Comparison of ENCODE assay signal across 24 mouse cellular contexts in the genomic region with DNA sequence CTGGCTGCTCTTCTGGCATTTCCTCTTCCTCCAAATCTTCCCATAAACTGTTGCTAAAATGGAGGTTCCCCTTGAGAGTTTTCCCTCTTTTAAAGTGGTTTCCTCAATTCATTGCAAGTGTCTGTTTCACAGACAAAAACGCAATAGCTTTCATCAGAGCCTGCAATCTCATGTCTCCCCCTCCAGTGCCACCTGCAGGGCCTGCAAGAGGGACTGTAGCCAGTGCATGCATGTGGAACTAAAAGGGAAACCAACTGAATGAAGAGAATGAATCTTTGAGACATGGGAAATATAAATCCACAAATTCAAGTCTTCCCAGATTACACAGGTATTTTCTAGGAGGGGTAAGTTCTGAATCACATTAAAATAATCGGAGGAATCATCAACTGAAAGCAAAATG.
"Had no signal": no experiment of that assay in that cellular context is flagged by ENCODE, and none has a peak within 500 bp of the region (broad histone marks: within the 10 kb centered on the region; RNA-seq: fewer than 3 reads in every experiment).

No protein-coding gene starts in this region.

- H3K9me3 ChIP-seq: heart, embryonic 13.5 days; heart, embryonic 15.5 days; hindbrain, embryonic 13.5 days; hindbrain, embryonic 15.5 days; limb, embryonic 13.5 days; limb, embryonic 15.5 days; liver, embryonic 12.5 days had no signal

- H3K4me1 ChIP-seq: heart, embryonic 13.5 days; heart, embryonic 15.5 days; hindbrain, embryonic 13.5 days; hindbrain, embryonic 15.5 days; limb, embryonic 13.5 days; limb, embryonic 15.5 days; liver, embryonic 12.5 days had no signal

- DNase-seq: gastrocnemius, postnatal 14 days; gastrocnemius, postnatal 36 days; heart, adult 11 months; heart, adult 2 months; heart, postnatal 14 days; heart, postnatal 36 days; kidney, adult 11 months; kidney, adult 2 months; kidney, adult 9 months; kidney, postnatal 10 days; kidney, postnatal 25 days; kidney, postnatal 4 days had no signal

- H3K36me3 ChIP-seq: heart, embryonic 13.5 days; heart, embryonic 15.5 days; hindbrain, embryonic 13.5 days; hindbrain, embryonic 15.5 days; limb, embryonic 13.5 days; limb, embryonic 15.5 days; liver, embryonic 12.5 days had no signal

- H3K27me3 ChIP-seq: heart, embryonic 13.5 days; heart, embryonic 15.5 days; hindbrain, embryonic 13.5 days; hindbrain, embryonic 15.5 days; limb, embryonic 13.5 days; limb, embryonic 15.5 days; liver, embryonic 12.5 days had no signal

- H3K4me3 ChIP-seq: heart, adult 2 months; heart, embryonic 13.5 days; heart, embryonic 15.5 days; hindbrain, embryonic 13.5 days; hindbrain, embryonic 15.5 days; layer of hippocampus, adult 2 months; limb, embryonic 13.5 days; limb, embryonic 15.5 days; liver, embryonic 12.5 days had no signal

- H3K4me2 ChIP-seq: heart, embryonic 11.5 days; heart, embryonic 13.5 days; heart, embryonic 15.5 days; hindbrain, embryonic 13.5 days; hindbrain, embryonic 15.5 days; limb, embryonic 13.5 days; limb, embryonic 15.5 days; liver, embryonic 12.5 days had no signal

- H3K27ac ChIP-seq: heart, adult 2 months; heart, embryonic 13.5 days; heart, embryonic 15.5 days; hindbrain, embryonic 13.5 days; hindbrain, embryonic 15.5 days; hindbrain, postnatal 0 days; layer of hippocampus, adult 2 months; limb, embryonic 13.5 days; limb, embryonic 15.5 days; liver, embryonic 12.5 days; liver, embryonic 14.5 days had no signal

- H3K9ac ChIP-seq: heart, embryonic 13.5 days; heart, embryonic 15.5 days; hindbrain, embryonic 13.5 days; hindbrain, embryonic 15.5 days; limb, embryonic 13.5 days; limb, embryonic 15.5 days; liver, embryonic 12.5 days; liver, embryonic 14.5 days had no signal

- ATAC-seq: hindbrain, postnatal 0 days; intestine, embryonic 16.5 days; liver, embryonic 12.5 days had no signal
